Mouse (Mus musculus) heart, embryonic 13.5 days (tissue): ENCODE data around the gene Kcnk16. TPM values are rescaled to one million over a fixed set of nuclear protein-coding genes. Genes with fewer than 3 reads are reported as not detected.
A peak's percentile ranks its signal among the peaks of the same experiment; 100 is the strongest.
"Not testable (repeated sequence)": the region's sequence is repeated elsewhere in the genome, so short reads cannot be mapped to it uniquely, and the experiment has no call there.

ENCODE experiments used
- ATAC-seq: fragments of 200-750 bp; cut with Nextera tagmentation; 2 replicates; pipeline ENCODE4 v1.8.0; 2017; ENCODE audit warnings: moderate TSS enrichment; ENCODE audit not compliant: insufficient number of reproducible peaks, low FRiP score, low TSS enrichment; ENCODE audit errors: extremely low read depth
- H3K27ac ChIP-seq: fragments of 300-500 bp; sonication (generic); replicated peaks from 2 replicates; pipeline ENCODE4 v1.5.1; 2015; ENCODE audit warnings: moderate library complexity, mild to moderate bottlenecking, inconsistent platforms
- H3K27me3 ChIP-seq: fragments of 300-500 bp; sonication (generic); replicated peaks from 2 replicates; pipeline ENCODE4 v1.6.1; 2015; ENCODE audit warnings: mild to moderate bottlenecking, inconsistent platforms
- H3K36me3 ChIP-seq: fragments of 300-500 bp; sonication (generic); 2 replicates; pipeline ENCODE4 v1.6.1; 2015; ENCODE audit warnings: mild to moderate bottlenecking, inconsistent platforms
- H3K4me1 ChIP-seq: fragments of 300-500 bp; sonication (generic); 2 replicates; pipeline ENCODE4 v1.6.1; 2015; ENCODE audit warnings: inconsistent platforms
- H3K4me2 ChIP-seq: fragments of 300-500 bp; sonication (generic); 2 replicates; pipeline ENCODE4 v1.6.1; 2015; ENCODE audit warnings: inconsistent platforms, mild to moderate bottlenecking, moderate library complexity
- H3K4me3 ChIP-seq: fragments of 300-500 bp; sonication (generic); 2 replicates; pipeline ENCODE4 v1.5.1; 2015; ENCODE audit warnings: moderate library complexity, mild to moderate bottlenecking, inconsistent platforms
- H3K9ac ChIP-seq: fragments of 300-500 bp; sonication (generic); 2 replicates; pipeline ENCODE4 v1.6.1; 2015; ENCODE audit warnings: inconsistent platforms, mild to moderate bottlenecking, moderate library complexity
- H3K9me3 ChIP-seq: fragments of 300-500 bp; sonication (generic); 2 replicates; pipeline ENCODE4 v1.6.1; 2016; ENCODE audit warnings: inconsistent platforms
- WGBS: fragments of 180-500 bp; shearing (Covaris S2); methylation state at CpG from one replicate; pipeline ENCODE4 v1.1.7; 2015; ENCODE audit warnings: mixed read lengths; 5-methylcytosine and 5-hydroxymethylcytosine counted together
- polyA plus RNA-seq: library from polyadenylated mRNA; unstranded; fragments of >200 nt; fragmentation: Nextera tagmentation; extraction: Ambion mirVana; gene quantifications from 2 replicates; pipeline ENCODE4 v1.2.1, GENCODE M21; 2015

Kcnk16 gene
- 0.17 and 0.18 TPM in 2 replicates for polyA plus RNA-seq

DNA sequence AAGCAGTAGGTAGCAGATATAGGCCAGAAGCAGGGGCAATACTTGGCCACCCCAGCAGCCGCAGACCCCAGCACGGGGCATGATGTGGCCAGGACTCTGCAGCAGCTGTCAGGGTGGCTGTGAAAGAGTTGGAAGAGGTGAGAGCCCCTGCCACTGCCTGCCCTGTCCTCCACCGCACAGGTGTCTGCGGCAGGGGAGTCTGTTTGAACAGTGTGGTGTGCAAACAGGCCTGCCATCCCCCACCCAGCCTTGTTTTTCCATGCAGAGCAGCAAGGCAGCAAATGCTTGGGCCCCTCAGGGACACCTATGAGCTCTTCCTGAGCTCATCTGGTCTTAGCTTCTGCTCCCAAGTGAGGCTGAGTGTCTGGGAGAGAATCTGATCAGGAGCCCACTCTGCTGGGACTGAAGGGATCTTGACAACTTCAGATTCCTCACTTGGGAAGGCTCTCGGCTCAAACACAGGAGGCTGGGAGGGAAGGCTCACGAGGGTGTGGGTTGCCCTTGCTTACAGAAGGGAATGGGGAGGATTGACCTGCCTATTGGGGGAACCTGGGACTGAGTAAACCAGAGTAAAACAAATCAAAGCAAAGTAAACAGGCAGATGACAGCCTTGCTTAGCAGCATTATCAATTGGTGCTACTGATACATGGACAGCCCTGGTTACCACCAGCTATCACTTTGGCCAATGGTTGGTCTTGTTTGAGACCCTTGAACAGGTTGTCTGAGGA lies at the start of gene Kcnk16:
Gene Kcnk16, minus strand, starts transcription at position 118 of the 728 bp plus-strand sequence.
- Histone ChIP-seq H3K4me2 (no peak within 1 kb of the TSS), H3K27ac (no peak within 1 kb of the TSS), H3K27me3 (peaks cover 2% of the 10 kb centered on the region), H3K4me1 (no peaks in the 10 kb centered on the region), H3K36me3 (no peaks in the 10 kb centered on the region), H3K4me3 (no peak within 1 kb of the TSS), H3K9ac (no peak within 1 kb of the TSS), H3K9me3 (peaks cover 3% of the 10 kb centered on the region; the same call in 1 of the 2 replicates)
- no peak for ATAC-seq
- WGBS: 53% methylated on average over 6 of the region's 6 CpGs

DNA sequence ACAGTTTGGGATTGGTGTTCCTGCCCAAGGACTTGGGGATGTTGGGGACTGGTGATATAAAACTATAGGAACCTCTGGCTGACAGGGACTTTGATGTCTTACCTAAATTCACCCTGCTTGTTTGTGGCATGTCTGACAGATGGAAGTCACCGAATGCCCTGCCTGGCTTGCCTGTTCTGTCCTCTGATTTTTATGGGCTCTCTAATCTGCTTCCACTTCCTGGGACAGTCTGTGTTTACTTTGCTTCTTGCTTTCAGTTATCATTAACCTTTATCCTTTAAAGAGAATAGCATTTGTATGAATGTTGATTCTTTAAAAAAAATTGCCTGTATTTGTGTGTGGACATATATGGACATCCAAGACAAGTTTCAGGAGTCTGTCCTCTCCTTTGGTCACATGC lies 46.1 kb upstream of the Kcnk16 start:
- ATAC-seq: no peak
- no peak overlapping the region for H3K27ac ChIP-seq
- no peak overlapping the region for H3K4me2 ChIP-seq
- 87% methylated on average over 1 of the region's 1 CpGs for WGBS
- no peak overlapping the region for H3K4me3 ChIP-seq
- H3K27me3 ChIP-seq: no peaks in the 10 kb centered on the region
- H3K36me3 ChIP-seq: peaks cover 79% of the 10 kb centered on the region
- H3K9me3 ChIP-seq: no peaks in the 10 kb centered on the region
- no peaks in the 10 kb centered on the region for H3K4me1 ChIP-seq
- H3K9ac ChIP-seq: no peak overlapping the region

DNA sequence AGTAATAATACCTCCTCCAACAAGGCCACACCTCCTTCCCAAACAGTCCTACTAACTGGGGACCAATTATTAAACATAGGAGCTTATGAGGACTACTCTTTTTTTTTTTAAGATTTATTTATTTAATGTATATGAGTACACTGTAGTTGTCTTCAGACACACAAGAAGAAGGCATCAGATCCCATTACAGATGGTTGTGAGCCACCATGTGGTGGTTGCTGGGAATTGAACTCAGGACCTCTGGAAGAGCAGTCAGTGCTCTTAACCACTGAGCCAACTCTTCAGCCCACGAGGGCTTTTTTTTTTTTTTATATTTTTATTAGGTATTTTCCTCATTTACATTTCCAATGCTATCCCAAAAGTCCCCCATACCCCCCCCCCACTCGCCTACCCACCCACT lies 36.1 kb upstream of the Kcnk16 start:
- ATAC-seq: not testable (repeated sequence)

GRCm38 (mm10) chr14:20298131-20298530 lies 29.1 kb upstream of the Kcnk16 start:
- Histone ChIP-seq H3K27ac (no peak overlapping the region), H3K36me3 (peaks cover 10% of the 10 kb centered on the region; the same call in 1 of the 2 replicates), H3K4me3 (no peak overlapping the region), H3K4me1 (peaks cover 7% of the 10 kb centered on the region), H3K9me3 (no peaks in the 10 kb centered on the region), H3K27me3 (no peaks in the 10 kb centered on the region), H3K4me2 (no peak overlapping the region), H3K9ac (no peak overlapping the region)
- WGBS: 74% methylated on average over 3 of the region's 3 CpGs
- no peak for ATAC-seq

More for the DNA sequence above, 36.1 kb upstream of the Kcnk16 start:
- not testable (repeated sequence) for H3K9ac ChIP-seq, H3K4me2 ChIP-seq, H3K27me3 ChIP-seq, H3K9me3 ChIP-seq, H3K4me3 ChIP-seq, H3K4me1 ChIP-seq, H3K27ac ChIP-seq
- WGBS: 66% methylated on average over 2 of the region's 2 CpGs
- H3K36me3 ChIP-seq: peaks cover 56% of the 10 kb centered on the region

GRCm38 (mm10) chr14:20297616-20298015 lies 28.6 kb upstream of the Kcnk16 start:
- Histone ChIP-seq H3K9ac (no peak overlapping the region), H3K4me2 (no peak overlapping the region)

GRCm38 (mm10) chr14:20294947-20295346 lies 25.9 kb upstream of the Kcnk16 start:
- no peaks in the 10 kb centered on the region for H3K27me3 ChIP-seq
- peaks cover 7% of the 10 kb centered on the region for H3K4me1 ChIP-seq
- peak overlapping the region; percentile 74 for H3K4me3 ChIP-seq
- H3K4me2 ChIP-seq: peak overlapping the region; percentile 80
- H3K9me3 ChIP-seq: no peaks in the 10 kb centered on the region
- peak overlapping the region; percentile 83 for H3K9ac ChIP-seq
- H3K36me3 ChIP-seq: no peaks in the 10 kb centered on the region
- H3K27ac ChIP-seq: no peak overlapping the region
- 40% methylated on average over 8 of the region's 8 CpGs for WGBS
- no peak for ATAC-seq

More at GRCm38 (mm10) chr14:20297616-20298015, 28.6 kb upstream of the Kcnk16 start:
- WGBS: 78% methylated on average over 3 of the region's 3 CpGs
- Histone ChIP-seq H3K27ac (no peak overlapping the region), H3K27me3 (no peaks in the 10 kb centered on the region), H3K4me1 (peaks cover 7% of the 10 kb centered on the region), H3K4me3 (no peak overlapping the region), H3K36me3 (peaks cover 8% of the 10 kb centered on the region; the same call in 1 of the 2 replicates), H3K9me3 (no peaks in the 10 kb centered on the region)
- no peak for ATAC-seq

- no peak within 1 kb of the TSS for H3K27ac ChIP-seq
- H3K27me3 ChIP-seq: no peaks in the 10 kb centered on the region
- H3K9ac ChIP-seq: peak within 1 kb of the TSS; percentile 83
- peaks cover 7% of the 10 kb centered on the region for H3K4me1 ChIP-seq
- peak within 1 kb of the TSS; percentile 74 for H3K4me3 ChIP-seq
- whole genome bisulfite sequencing: 23% methylated on average over 14 of the region's 14 CpGs
- no peaks in the 10 kb centered on the region for H3K36me3 ChIP-seq
- peak; percentile 74 for ATAC-seq
- H3K9me3 ChIP-seq: no peaks in the 10 kb centered on the region
- H3K4me2 ChIP-seq: peak within 1 kb of the TSS; percentile 80
Measured at GRCm38 (mm10) chr14:20294117-20294892, 25.3 kb upstream of the Kcnk16 start, which contains the start of gene Nudt13. Nudt13 (plus strand) TSS chr14:20294697.

DNA sequence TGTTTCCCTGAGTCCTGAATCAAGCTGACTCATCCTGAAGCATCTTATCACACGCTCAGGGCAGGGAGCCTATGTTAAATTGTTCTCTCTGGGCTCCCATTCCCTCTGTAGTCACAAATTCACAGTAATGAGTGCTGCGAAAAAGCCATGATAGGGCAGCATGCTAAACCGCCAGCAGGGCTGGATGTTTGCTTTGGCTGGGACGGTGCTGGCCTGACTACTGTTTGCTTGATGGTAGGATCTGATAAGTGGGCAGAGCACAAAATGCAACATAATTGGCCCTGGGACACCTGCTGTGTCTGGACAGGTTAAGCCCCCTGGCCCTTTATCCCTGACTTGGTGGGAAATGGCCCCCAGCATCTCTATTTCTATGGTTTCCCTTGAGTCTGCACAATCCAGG lies 22.4 kb upstream of the Kcnk16 start:
- ATAC-seq: no peak
- H3K4me3 ChIP-seq: no peak overlapping the region
- WGBS: 61% methylated on average over 4 of the region's 4 CpGs
- no peaks in the 10 kb centered on the region for H3K27me3 ChIP-seq
- no peak overlapping the region for H3K9ac ChIP-seq
- H3K4me1 ChIP-seq: peaks cover 7% of the 10 kb centered on the region
- no peak overlapping the region for H3K4me2 ChIP-seq
- no peaks in the 10 kb centered on the region for H3K9me3 ChIP-seq
- H3K36me3 ChIP-seq: no peaks in the 10 kb centered on the region
- H3K27ac ChIP-seq: no peak overlapping the region

DNA sequence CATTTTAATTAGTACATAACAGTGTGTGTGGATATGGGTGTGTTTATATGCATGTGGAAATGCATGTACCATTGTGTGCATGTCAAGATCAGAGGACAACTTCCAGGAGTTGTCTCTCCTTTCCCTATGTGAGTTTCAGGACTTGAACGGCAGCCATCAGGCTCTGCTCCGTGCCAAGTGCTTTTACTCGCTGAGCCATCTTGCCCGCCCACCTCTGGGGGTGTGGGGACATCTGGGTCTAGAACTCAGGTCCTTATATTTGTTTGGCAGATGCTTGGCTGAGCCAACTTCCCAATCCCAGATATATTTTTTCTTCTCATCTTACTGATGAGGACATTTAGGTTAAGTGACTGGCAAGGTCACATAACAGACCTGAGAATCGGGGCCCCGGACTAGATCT lies 578 bp downstream of the Kcnk16 start:
- ATAC-seq: no peak
- H3K27ac ChIP-seq: no peak overlapping the region
- H3K4me2 ChIP-seq: no peak overlapping the region
- no peak overlapping the region for H3K9ac ChIP-seq
- H3K9me3 ChIP-seq: no peaks in the 10 kb centered on the region
- H3K4me1 ChIP-seq: no peaks in the 10 kb centered on the region
- no peaks in the 10 kb centered on the region for H3K36me3 ChIP-seq
- no peak overlapping the region for H3K4me3 ChIP-seq
- 73% methylated on average over 6 of the region's 6 CpGs for WGBS
- H3K27me3 ChIP-seq: peaks cover 6% of the 10 kb centered on the region

- Histone ChIP-seq H3K27me3 (peaks cover 39% of the 10 kb centered on the region), H3K4me3 (no peak overlapping the region), H3K4me2 (no peak overlapping the region), H3K9me3 (no peaks in the 10 kb centered on the region), H3K36me3 (no peaks in the 10 kb centered on the region), H3K4me1 (no peaks in the 10 kb centered on the region), H3K9ac (no peak overlapping the region), H3K27ac (no peak overlapping the region)
- no peak for ATAC-seq
- 68% methylated on average over 3 of the region's 4 CpGs for WGBS
Measured at GRCm38 (mm10) chr14:20262346-20262745, 6.7 kb downstream of the Kcnk16 start.

DNA sequence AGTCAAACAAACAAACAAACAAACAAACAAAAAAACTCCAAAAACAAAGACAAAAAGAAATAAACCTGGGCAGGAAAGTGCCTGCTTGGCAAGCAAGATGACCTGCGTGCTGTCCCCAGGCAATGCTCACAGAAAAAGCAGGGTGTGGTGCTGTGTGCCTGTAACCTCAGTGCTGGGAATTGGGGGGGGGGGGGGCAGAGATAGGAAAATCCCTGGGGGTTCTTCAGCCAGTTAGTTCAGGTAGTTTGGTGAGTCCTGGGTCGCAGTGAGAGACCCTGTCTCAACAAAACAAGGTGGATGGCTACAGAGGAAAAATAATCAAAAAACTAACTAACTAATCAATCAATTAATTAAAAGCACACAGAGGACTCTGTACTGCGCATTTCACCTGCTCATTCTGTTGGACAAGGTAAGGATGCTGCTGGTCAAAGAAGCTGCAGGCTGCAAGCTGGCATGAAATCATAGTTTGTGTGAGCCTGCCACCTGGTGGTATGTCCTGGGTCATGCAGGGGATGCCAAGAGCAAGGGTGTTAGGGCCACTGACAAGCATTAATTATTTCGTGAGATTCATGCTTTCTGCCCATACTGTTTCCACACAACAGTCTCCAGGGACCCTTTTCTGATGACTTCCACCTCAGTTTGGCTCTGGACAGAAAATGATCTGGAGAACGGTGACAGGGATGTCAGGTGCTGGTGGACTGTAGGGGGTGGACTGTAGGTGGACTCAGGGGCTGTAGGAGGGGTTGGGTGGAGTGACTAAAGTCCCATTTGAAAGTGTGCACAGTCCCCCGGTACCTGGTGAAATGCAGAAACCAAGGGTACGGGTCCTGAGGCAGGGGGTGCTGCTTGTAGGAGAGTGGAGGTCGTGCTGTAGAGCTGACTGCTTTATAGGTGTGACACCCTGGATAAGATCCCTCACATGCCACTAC lies 10.6 kb downstream of the Kcnk16 start:
- Histone ChIP-seq H3K4me2 (no peak overlapping the region), H3K36me3 (no peaks in the 10 kb centered on the region), H3K4me3 (no peak overlapping the region), H3K9ac (no peak overlapping the region), H3K27me3 (peaks cover 39% of the 10 kb centered on the region), H3K4me1 (no peaks in the 10 kb centered on the region), H3K9me3 (no peaks in the 10 kb centered on the region), H3K27ac (no peak overlapping the region)
- ATAC-seq: no peak
- 52% methylated on average over 8 of the region's 8 CpGs for WGBS
